Mouse (Mus musculus) layer of hippocampus, postnatal 10 days (tissue): ENCODE measurements around the gene Mxd4. TPM values are rescaled to one million over a fixed set of nuclear protein-coding genes. Genes with fewer than 3 reads are reported as not detected.

Source experiments
- DNase-seq, 2 experiments: peaks; one replicate each; pipeline ENCODE4 v3.0.0; 2021; ENCODE audit warnings: low spot score in 2 of 2
- total RNA-seq, 2 experiments: library from RNA; stranded (reverse); gene quantifications; 2 replicates each; pipeline ENCODE4 v1.2.3; 2021

Gene Mxd4
- total RNA-seq, 2 experiments from 2014 or later: 64.1 to 69.0 TPM

GRCm38 (mm10) chr5:34170726-34171125 is 16.8 kb downstream of the Mxd4 start:
- peak; percentile 10 to 24 for DNase-seq

GRCm38 (mm10) chr5:34169954-34170353 is 17.6 kb downstream of the Mxd4 start:
- no peak for DNase-seq

- peak; percentile 94 to 97 for DNase-seq
Observed at GRCm38 (mm10) chr5:34168950-34169891, 18.3 kb downstream of the Mxd4 start, which contains the start of the genes Poln and Haus3. Gene Poln, minus strand, starts transcription at chr5:34169448. Gene Haus3, minus strand, starts transcription at chr5:34169527.

GRCm38 (mm10) chr5:34167857-34168256 is 19.7 kb downstream of the Mxd4 start:
- no peak for DNase-seq

- no peak for DNase-seq
Observed at GRCm38 (mm10) chr5:34165793-34166192, 21.7 kb downstream of the Mxd4 start.

- no peak for DNase-seq
Observed at GRCm38 (mm10) chr5:34148476-34148875, 39.0 kb downstream of the Mxd4 start.

GRCm38 (mm10) chr5:34147554-34147953 is 40.0 kb downstream of the Mxd4 start:
- no peak for DNase-seq

GRCm38 (mm10) chr5:34139751-34140150 is 47.8 kb downstream of the Mxd4 start:
- peak; percentile 12 to 51 for DNase-seq

- DNase-seq: no peak
Observed at GRCm38 (mm10) chr5:34132731-34133130, 54.8 kb downstream of the Mxd4 start.

- DNase-seq: no peak
Observed at GRCm38 (mm10) chr5:34124131-34124530, 63.4 kb downstream of the Mxd4 start.

Other genes with a start within 250 kb of the Mxd4 start
- gene Gm1673, start 204.3 kb downstream of the Mxd4 start, total RNA-seq: 100 to 1,000 TPM; 127 to 160 TPM
- gene Nat8l, start 191.7 kb downstream of the Mxd4 start, total RNA-seq: 10 to 100 TPM; 60.2 to 65.0 TPM
- gene Poln, start 18.3 kb downstream of the Mxd4 start, total RNA-seq: 1 to 10 TPM in 1 of 2 experiments, under 1 TPM in 1; 0.58 to 2.0 TPM
- gene Haus3, start 18.2 kb downstream of the Mxd4 start, total RNA-seq: 1 to 10 TPM; 6.5 to 8.9 TPM
- gene Zfyve28, start 100.7 kb upstream of the Mxd4 start, total RNA-seq: 10 to 100 TPM; 23.2 to 24.5 TPM
- under 1 TPM; 0.23 to 0.40 TPM for gene Cfap99, start 100.9 kb upstream of the Mxd4 start, total RNA-seq
- 10 to 100 TPM; 85.3 to 98.4 TPM for gene Rnf4, start 148.6 kb upstream of the Mxd4 start, total RNA-seq
- 10 to 100 TPM; 43.4 to 44.8 TPM for gene Fam193a, start 182.2 kb upstream of the Mxd4 start, total RNA-seq